Mouse (Mus musculus) embryonic facial prominence, embryonic 13.5 days (tissue): ENCODE results near the gene Kif3a. TPM values are rescaled to one million over a fixed set of nuclear protein-coding genes. Genes with fewer than 3 reads are reported as not detected.
"Not testable (repeated sequence)": the region's sequence is repeated elsewhere in the genome, so short reads cannot be mapped to it uniquely, and the experiment has no call there.

Source experiments
- ATAC-seq: fragments of 200-750 bp; cut with Nextera tagmentation; 2 replicates; pipeline ENCODE4 v1.8.0; 2017; ENCODE audit warnings: low read depth; ENCODE audit not compliant: insufficient number of reproducible peaks, insufficient read depth, low FRiP score, low TSS enrichment
- H3K27ac ChIP-seq: fragments of 300-500 bp; sonication (generic); 2 replicates; pipeline ENCODE4 v1.5.1; 2015; ENCODE audit warnings: moderate library complexity, mild to moderate bottlenecking, inconsistent platforms
- H3K27me3 ChIP-seq: fragments of 300-500 bp; sonication (generic); 2 replicates; pipeline ENCODE4 v1.6.1; 2015; ENCODE audit warnings: mild to moderate bottlenecking, inconsistent platforms
- H3K36me3 ChIP-seq: fragments of 300-500 bp; sonication (generic); 2 replicates; pipeline ENCODE4 v1.6.1; 2015; ENCODE audit warnings: mild to moderate bottlenecking, inconsistent platforms
- H3K4me1 ChIP-seq: fragments of 300-500 bp; sonication (generic); 2 replicates; pipeline ENCODE4 v1.6.1; 2015; ENCODE audit warnings: inconsistent platforms
- H3K4me2 ChIP-seq: fragments of 300-500 bp; sonication (generic); 2 replicates; pipeline ENCODE4 v1.6.1; 2015; ENCODE audit warnings: moderate library complexity, mild to moderate bottlenecking, inconsistent platforms
- H3K4me3 ChIP-seq: fragments of 300-500 bp; sonication (generic); 2 replicates; pipeline ENCODE4 v1.5.1; 2015; ENCODE audit warnings: mild to moderate bottlenecking, inconsistent platforms
- H3K9ac ChIP-seq: fragments of 300-500 bp; sonication (generic); 2 replicates; pipeline ENCODE4 v1.6.1; 2015; ENCODE audit warnings: mild to moderate bottlenecking, inconsistent platforms
- H3K9me3 ChIP-seq: fragments of 300-500 bp; sonication (generic); 2 replicates; pipeline ENCODE4 v1.6.1; 2016; ENCODE audit warnings: inconsistent platforms
- WGBS: fragments of 180-500 bp; shearing (Covaris S2); methylation state at CpG from one replicate; pipeline ENCODE4 v1.1.7; 2015; ENCODE audit warnings: mixed read lengths; 5-methylcytosine and 5-hydroxymethylcytosine counted together
- polyA plus RNA-seq: library from polyadenylated mRNA; unstranded; fragments of >200 nt; fragmentation: Nextera tagmentation; extraction: Ambion mirVana; gene quantifications from 2 replicates; pipeline ENCODE4 v1.2.1, GENCODE M21; 2015

The Kif3a gene
- polyA plus RNA-seq, 1 experiment from 2014 or later, result 118 TPM

DNA sequence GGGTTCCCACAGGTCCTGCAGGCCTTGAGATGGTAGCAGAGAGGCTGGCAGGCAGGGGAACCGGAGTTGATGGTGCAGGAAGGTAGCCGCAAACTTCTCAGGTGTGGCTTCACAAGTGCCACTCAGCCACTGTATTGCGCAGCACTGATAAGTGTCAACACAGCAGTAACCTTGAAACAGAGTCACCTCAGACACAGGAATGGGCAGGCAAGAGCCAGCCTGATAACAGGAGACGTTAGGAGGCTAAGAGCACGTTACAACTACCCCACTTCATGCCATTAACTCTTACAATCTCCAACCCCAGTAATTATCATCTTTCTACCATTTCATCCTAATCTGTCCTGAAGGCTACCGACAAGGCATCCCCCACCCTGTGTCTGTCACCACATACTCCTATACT lies 19.6 kb upstream of the Kif3a start:
- H3K4me3 ChIP-seq, result no peak overlapping the region
- no peaks in the 10 kb centered on the region for H3K9me3 ChIP-seq
- H3K4me2 ChIP-seq, result no peak overlapping the region
- no peak overlapping the region for H3K9ac ChIP-seq
- no peaks in the 10 kb centered on the region for H3K4me1 ChIP-seq
- no peaks in the 10 kb centered on the region for H3K27me3 ChIP-seq
- H3K36me3 ChIP-seq, result peaks cover 9% of the 10 kb centered on the region; the same call in 1 of the 2 replicates
- no peak for ATAC-seq
- H3K27ac ChIP-seq, result no peak overlapping the region
- WGBS, result 87% methylated on average over 6 of the region's 6 CpGs

DNA sequence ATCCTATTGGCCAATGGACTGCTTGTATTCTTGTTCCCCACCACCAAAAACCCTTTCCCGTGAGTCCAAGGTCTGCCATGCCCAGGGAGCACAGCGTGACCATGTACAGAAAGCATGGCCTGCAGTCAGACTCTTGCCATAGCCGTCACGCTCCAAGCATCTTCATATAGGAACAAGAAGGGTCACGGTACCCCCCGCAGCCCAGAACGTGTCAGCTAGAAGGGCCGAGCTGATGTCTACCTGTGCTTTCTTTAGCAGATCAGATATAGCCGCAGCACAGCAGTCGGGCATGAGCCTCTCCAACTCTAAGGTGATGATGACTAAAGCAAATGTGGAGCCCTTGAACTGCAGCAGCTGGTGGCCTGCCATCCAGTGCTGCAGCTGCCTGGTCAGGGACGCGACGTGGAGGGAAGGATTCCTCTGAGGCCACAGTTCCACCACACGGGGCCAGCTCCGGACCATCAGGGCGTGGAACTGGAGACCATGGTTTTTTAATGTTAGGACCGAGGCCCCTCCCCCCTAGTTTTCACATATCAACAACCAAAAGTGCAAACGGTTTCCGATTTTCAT lies 19.1 kb upstream of the Kif3a start:
- no peaks in the 10 kb centered on the region for H3K27me3 ChIP-seq
- H3K4me1 ChIP-seq, result no peaks in the 10 kb centered on the region
- H3K4me2 ChIP-seq, result no peak overlapping the region
- peaks cover 5% of the 10 kb centered on the region; the same call in 1 of the 2 replicates for H3K36me3 ChIP-seq
- no peak overlapping the region for H3K27ac ChIP-seq
- no peak for ATAC-seq
- WGBS, result 81% methylated on average over 19 of the region's 19 CpGs
- H3K4me3 ChIP-seq, result no peak overlapping the region
- peaks cover 3% of the 10 kb centered on the region; the same call in 1 of the 2 replicates for H3K9me3 ChIP-seq
- H3K9ac ChIP-seq, result no peak overlapping the region

DNA sequence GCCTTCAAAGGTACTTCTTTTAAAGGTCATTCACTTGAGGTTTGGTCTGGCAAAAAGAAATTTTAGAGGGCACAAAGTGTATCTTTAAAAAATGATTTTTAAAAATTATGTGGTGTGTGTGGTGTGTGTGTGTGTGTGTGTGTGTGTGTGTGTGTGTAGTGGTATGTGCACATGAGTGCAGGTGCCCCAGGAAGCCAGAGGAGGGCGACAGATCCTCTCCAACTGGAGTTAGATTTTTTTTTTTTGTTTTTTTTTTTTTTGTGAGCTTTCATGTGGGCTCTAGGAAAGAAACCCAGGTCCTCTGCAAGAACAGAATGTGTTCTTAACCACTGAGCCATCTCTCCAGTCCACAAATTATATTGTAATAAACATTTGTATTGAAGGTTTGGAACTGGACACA lies 16.5 kb upstream of the Kif3a start:
- Histone ChIP-seq H3K36me3 (no peaks in the 10 kb centered on the region), H3K9me3 (peaks cover 5% of the 10 kb centered on the region; the same call in 1 of the 2 replicates), H3K4me1 (no peaks in the 10 kb centered on the region), H3K27me3 (no peaks in the 10 kb centered on the region), H3K27ac (no peak overlapping the region), H3K4me2 (no peak overlapping the region), H3K4me3 (no peak overlapping the region), H3K9ac (no peak overlapping the region)
- no peak for ATAC-seq
- 50% methylated on average over 1 of the region's 1 CpGs for WGBS

DNA sequence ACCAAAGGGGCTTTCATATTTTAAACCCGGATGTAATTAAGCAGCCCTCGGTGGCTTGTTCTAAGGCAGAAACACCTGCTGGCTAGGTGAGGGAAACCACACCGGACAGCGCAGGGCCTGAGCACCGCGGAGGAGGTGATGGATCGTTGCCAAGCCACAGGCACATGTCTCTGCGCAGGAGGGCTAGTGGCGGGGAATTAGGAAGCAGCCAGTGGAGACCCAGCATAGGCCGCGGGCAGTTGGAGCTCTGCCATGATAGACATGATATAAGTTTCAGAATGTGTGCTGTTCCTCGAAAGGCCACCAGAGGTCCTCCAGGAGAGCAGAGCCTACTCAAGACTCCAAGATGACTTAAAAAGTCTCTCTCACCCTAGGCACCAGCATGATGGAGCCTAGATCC lies 15.4 kb upstream of the Kif3a start:
- no peak for ATAC-seq
- WGBS, result 70% methylated on average over 12 of the region's 12 CpGs

DNA sequence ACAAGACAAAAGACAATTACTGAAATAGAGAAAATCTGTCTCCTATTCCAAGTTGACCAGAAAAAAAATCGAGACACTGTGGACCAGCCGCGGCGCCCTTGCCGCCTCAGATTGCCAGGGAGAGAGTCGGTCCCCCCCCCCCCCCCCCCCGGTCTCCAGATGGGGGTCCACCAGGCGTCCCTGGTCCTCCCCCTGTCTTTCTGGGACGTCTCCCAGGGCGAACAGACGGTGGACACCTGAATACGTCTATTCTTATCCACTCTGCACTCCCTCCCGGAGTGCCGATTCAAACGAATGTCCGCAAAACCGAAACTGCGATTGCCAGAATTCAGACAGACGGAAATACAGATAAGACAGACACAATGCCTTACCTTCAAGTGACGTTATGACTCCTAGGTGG lies 10.7 kb upstream of the Kif3a start:
- H3K9me3 ChIP-seq, H3K27ac ChIP-seq, ATAC-seq, H3K27me3 ChIP-seq, H3K4me1 ChIP-seq, H3K4me2 ChIP-seq, H3K36me3 ChIP-seq, H3K9ac ChIP-seq, H3K4me3 ChIP-seq: not testable (repeated sequence)
- 94% methylated on average over 10 of the region's 20 CpGs for WGBS

More for the DNA sequence above, 15.4 kb upstream of the Kif3a start:
- Histone ChIP-seq H3K4me2 (no peak overlapping the region), H3K27me3 (no peaks in the 10 kb centered on the region), H3K4me3 (no peak overlapping the region), H3K36me3 (no peaks in the 10 kb centered on the region), H3K4me1 (no peaks in the 10 kb centered on the region), H3K27ac (no peak overlapping the region), H3K9ac (no peak overlapping the region), H3K9me3 (peaks cover 5% of the 10 kb centered on the region; the same call in 1 of the 2 replicates)

DNA sequence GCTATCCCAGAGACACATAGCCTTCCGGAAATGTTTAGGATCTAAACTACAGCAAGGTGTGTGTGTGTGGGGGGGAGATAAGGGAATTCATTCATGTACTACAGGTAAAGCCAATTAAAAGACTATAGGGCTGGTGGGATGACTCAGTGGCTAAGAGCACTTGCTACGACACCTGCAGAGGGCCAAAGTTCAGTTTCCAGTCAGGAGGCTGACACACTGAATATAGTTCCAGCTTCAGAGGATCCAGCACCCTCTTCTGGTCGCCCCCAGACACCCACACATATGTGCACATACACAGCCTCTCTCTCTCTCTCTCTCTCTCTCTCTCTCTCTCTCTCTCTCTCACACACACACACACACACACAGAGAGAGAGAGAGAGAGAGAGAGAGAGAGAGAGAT lies 9.2 kb upstream of the Kif3a start:
- H3K36me3 ChIP-seq, H3K4me3 ChIP-seq, H3K4me1 ChIP-seq, H3K9me3 ChIP-seq, H3K9ac ChIP-seq, ATAC-seq, H3K4me2 ChIP-seq, H3K27ac ChIP-seq, H3K27me3 ChIP-seq: not testable (repeated sequence)
- WGBS, result 97% methylated on average over 1 of the region's 3 CpGs

DNA sequence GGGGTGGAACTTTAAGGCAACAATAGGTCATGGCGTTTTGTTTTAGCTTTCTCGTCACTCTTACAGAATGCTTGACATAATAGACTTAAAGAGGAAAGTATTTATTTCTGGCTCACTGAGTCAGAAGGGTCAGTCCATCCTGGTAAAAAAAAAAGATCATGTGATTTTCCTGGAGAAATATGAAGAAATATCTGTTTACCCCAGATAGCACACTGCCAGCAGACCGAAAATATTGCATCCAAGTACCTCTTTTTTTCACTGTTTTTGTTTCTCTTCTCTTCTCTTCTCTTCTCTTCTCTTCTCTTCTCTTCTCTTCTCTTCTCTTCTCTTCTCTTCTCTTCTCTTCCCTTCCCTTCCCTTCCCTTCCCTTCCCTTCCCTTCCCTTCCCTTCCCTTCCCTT lies 7.2 kb upstream of the Kif3a start:
- H3K9me3 ChIP-seq, ATAC-seq, H3K9ac ChIP-seq, H3K27ac ChIP-seq, H3K4me1 ChIP-seq, H3K4me2 ChIP-seq, H3K4me3 ChIP-seq, H3K36me3 ChIP-seq, H3K27me3 ChIP-seq: not testable (repeated sequence)
- WGBS, result 89% methylated on average over 1 of the region's 3 CpGs

DNA sequence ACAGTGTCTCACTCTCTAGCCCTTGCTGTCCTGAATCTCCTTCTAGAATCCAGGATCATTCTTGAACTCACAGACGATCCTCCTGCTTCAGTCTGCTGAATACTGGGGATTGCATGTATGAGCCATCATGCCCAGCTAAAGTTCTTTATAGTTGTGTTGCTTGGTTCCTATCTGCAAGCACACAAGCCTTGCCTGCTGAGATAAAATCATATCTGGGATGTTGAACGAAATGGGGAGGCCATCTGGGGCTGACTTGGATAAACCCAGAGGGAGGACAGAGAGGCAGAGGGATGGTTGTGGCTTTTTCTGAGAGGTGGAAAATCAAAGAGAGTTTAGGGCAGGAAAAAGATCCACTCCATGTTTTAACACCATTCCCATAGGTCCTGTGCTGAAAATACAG lies 5.2 kb upstream of the Kif3a start:
- no peaks in the 10 kb centered on the region for H3K36me3 ChIP-seq
- WGBS, result 77% methylated on average over 2 of the region's 2 CpGs
- no peak overlapping the region for H3K4me3 ChIP-seq
- H3K9me3 ChIP-seq, result no peaks in the 10 kb centered on the region
- peaks cover 4% of the 10 kb centered on the region for H3K4me1 ChIP-seq
- H3K9ac ChIP-seq, result no peak overlapping the region
- no peak overlapping the region for H3K4me2 ChIP-seq
- H3K27me3 ChIP-seq, result no peaks in the 10 kb centered on the region
- ATAC-seq, result no peak
- H3K27ac ChIP-seq, result no peak overlapping the region

DNA sequence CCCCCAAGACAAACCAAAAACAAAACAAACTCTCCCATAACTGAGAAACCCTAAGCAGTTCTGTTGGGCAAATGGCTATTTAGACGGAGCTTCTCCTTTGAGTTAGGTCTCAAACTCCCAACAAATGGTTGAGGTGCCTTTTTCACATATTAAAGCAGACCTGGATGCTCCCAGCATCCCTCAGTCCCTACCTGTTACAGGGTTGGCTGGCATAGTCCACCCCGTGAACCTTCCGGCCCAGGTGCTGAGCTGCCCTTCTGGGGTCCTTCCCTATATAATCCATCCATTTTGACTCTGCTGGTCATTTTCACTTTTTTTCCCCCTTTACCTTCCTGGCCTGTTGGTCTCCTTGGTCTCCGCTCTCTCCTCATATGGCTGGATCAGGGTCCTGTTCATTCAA lies 533 bp upstream of the Kif3a start:
- no peaks in the 10 kb centered on the region for H3K9me3 ChIP-seq
- H3K4me2 ChIP-seq, result peak overlapping the region; percentile 77
- peak overlapping the region; percentile 92 for H3K4me3 ChIP-seq
- no peak for ATAC-seq
- H3K4me1 ChIP-seq, result peaks cover 12% of the 10 kb centered on the region
- peaks cover 13% of the 10 kb centered on the region; the same call in 1 of the 2 replicates for H3K36me3 ChIP-seq
- 84% methylated on average over 4 of the region's 4 CpGs for WGBS
- H3K27ac ChIP-seq, result no peak overlapping the region
- H3K9ac ChIP-seq, result peak overlapping the region; percentile 89
- no peaks in the 10 kb centered on the region for H3K27me3 ChIP-seq

DNA sequence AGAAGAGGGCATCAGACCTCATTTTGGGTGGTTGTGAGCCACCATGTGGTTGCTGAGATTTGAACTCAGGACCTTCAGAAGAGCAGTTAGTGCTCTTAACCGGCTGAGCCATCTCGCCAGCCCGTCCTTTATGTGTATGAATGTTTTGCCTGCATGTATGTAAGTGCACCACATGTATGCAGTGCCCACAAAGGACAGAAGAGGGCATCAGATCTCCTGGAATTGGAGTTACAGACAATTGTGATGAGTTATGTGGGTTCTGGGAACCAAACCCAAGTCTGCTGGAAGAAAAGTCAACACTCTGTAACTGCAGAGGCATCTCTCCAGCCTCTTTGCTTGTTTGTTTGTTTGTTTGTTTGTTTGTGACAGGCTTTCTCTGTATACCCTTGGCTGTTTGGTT lies 13.4 kb downstream of the Kif3a start:
- Histone ChIP-seq H3K27ac (no peak overlapping the region), H3K36me3 (peaks cover 72% of the 10 kb centered on the region), H3K27me3 (no peaks in the 10 kb centered on the region), H3K4me3 (no peak overlapping the region), H3K9me3 (no peaks in the 10 kb centered on the region), H3K4me2 (no peak overlapping the region), H3K4me1 (no peaks in the 10 kb centered on the region), H3K9ac (no peak overlapping the region)
- WGBS, result 93% methylated on average over 3 of the region's 3 CpGs
- no peak for ATAC-seq

DNA sequence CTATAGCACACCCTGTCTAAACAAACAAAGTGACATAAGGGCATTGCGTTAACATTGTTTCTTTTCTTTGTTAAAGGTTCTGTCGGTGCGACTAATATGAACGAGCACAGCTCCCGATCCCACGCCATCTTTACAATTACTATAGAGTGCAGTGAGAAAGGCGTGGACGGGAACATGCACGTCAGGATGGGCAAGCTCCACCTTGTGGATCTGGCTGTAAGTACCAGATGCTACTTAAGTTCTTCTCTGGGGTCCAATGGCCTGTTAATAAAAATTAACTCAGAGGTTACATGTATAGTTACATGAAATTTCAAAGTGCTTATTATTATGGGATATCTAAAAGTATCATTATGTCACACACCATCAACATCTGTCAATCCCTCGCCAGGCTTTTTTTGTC lies 16.0 kb downstream of the Kif3a start:
- no peak overlapping the region for H3K27ac ChIP-seq
- H3K36me3 ChIP-seq, result peaks cover 80% of the 10 kb centered on the region
- no peak for ATAC-seq
- H3K4me2 ChIP-seq, result no peak overlapping the region
- H3K9ac ChIP-seq, result no peak overlapping the region
- no peaks in the 10 kb centered on the region for H3K4me1 ChIP-seq
- H3K9me3 ChIP-seq, result no peaks in the 10 kb centered on the region
- H3K27me3 ChIP-seq, result no peaks in the 10 kb centered on the region
- H3K4me3 ChIP-seq, result no peak overlapping the region
- 81% methylated on average over 10 of the region's 10 CpGs for WGBS

DNA sequence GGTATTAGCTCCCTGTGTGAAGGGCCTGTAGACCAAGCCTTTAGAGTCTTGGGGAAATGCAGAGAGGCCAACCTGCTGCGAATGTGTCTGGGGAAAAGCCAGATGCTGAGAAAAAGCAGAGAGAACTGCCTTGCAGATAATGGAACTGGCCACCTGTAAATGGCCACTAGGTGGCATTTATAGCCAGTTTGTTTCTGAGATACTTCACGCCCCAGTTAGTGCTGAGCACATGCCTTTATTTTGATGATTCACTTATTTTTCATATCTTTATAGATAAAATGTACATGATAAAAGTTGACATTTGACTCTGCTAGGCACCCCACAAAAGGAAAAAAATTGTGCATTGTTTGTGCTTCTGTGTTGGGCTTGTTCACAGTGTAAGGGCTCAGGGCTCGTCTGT lies 17.7 kb downstream of the Kif3a start:
- Histone ChIP-seq H3K27me3 (no peaks in the 10 kb centered on the region), H3K4me1 (no peaks in the 10 kb centered on the region), H3K9me3 (no peaks in the 10 kb centered on the region), H3K27ac (no peak overlapping the region), H3K4me3 (no peak overlapping the region), H3K9ac (no peak overlapping the region), H3K4me2 (no peak overlapping the region), H3K36me3 (peaks cover 80% of the 10 kb centered on the region)
- 56% methylated on average over 3 of the region's 3 CpGs for WGBS
- ATAC-seq, result no peak
